Mouse (Mus musculus) limb, embryonic 13.5 days (tissue): ENCODE results near the gene Kynu. TPM values are rescaled to one million over a fixed set of nuclear protein-coding genes. Genes with fewer than 3 reads are reported as not detected.
A peak's percentile ranks its signal among the peaks of the same experiment; 100 is the strongest.

Source experiments
- ATAC-seq: fragments of 200-750 bp; cut with Nextera tagmentation; 2 replicates; pipeline ENCODE4 v1.8.0; 2017; ENCODE audit warnings: low read depth, moderate number of reproducible peaks, moderate TSS enrichment; ENCODE audit not compliant: low FRiP score
- H3K27ac ChIP-seq: fragments of 300-500 bp; sonication (generic); 2 replicates; pipeline ENCODE4 v1.5.1; 2015; ENCODE audit warnings: inconsistent platforms, mild to moderate bottlenecking, moderate library complexity
- H3K27me3 ChIP-seq: fragments of 300-500 bp; sonication (generic); 2 replicates; pipeline ENCODE4 v1.6.1; 2015; ENCODE audit warnings: mild to moderate bottlenecking, inconsistent platforms
- H3K36me3 ChIP-seq: fragments of 300-500 bp; sonication (generic); 2 replicates; pipeline ENCODE4 v1.6.1; 2015; ENCODE audit warnings: inconsistent platforms, mild to moderate bottlenecking, moderate library complexity
- H3K4me1 ChIP-seq: fragments of 300-500 bp; sonication (generic); 2 replicates; pipeline ENCODE4 v1.6.1; 2015; ENCODE audit warnings: inconsistent platforms
- H3K4me2 ChIP-seq: fragments of 300-500 bp; sonication (generic); replicated peaks from 2 replicates; pipeline ENCODE4 v1.6.1; 2015; ENCODE audit warnings: inconsistent platforms, mild to moderate bottlenecking, moderate library complexity
- H3K4me3 ChIP-seq: fragments of 300-500 bp; sonication (generic); 2 replicates; pipeline ENCODE4 v1.5.1; 2015; ENCODE audit warnings: moderate library complexity, mild to moderate bottlenecking, inconsistent platforms
- H3K9ac ChIP-seq: fragments of 300-500 bp; sonication (generic); 2 replicates; pipeline ENCODE4 v1.6.1; 2015; ENCODE audit warnings: mild to moderate bottlenecking, inconsistent platforms
- H3K9me3 ChIP-seq: fragments of 300-500 bp; sonication (generic); 2 replicates; pipeline ENCODE4 v1.6.1; 2016; ENCODE audit warnings: inconsistent platforms
- WGBS: fragments of 180-500 bp; shearing (Covaris S2); methylation state at CpG from one replicate; pipeline ENCODE4 v1.1.7; 2015; 5-methylcytosine and 5-hydroxymethylcytosine counted together
- polyA plus RNA-seq: library from polyadenylated mRNA; unstranded; fragments of >200 nt; fragmentation: Nextera tagmentation; extraction: Ambion mirVana; gene quantifications from 2 replicates; pipeline ENCODE4 v1.2.1, GENCODE M21; 2015

The Kynu gene
- polyA plus RNA-seq, result 0.15 and 0.20 TPM in 2 replicates

DNA sequence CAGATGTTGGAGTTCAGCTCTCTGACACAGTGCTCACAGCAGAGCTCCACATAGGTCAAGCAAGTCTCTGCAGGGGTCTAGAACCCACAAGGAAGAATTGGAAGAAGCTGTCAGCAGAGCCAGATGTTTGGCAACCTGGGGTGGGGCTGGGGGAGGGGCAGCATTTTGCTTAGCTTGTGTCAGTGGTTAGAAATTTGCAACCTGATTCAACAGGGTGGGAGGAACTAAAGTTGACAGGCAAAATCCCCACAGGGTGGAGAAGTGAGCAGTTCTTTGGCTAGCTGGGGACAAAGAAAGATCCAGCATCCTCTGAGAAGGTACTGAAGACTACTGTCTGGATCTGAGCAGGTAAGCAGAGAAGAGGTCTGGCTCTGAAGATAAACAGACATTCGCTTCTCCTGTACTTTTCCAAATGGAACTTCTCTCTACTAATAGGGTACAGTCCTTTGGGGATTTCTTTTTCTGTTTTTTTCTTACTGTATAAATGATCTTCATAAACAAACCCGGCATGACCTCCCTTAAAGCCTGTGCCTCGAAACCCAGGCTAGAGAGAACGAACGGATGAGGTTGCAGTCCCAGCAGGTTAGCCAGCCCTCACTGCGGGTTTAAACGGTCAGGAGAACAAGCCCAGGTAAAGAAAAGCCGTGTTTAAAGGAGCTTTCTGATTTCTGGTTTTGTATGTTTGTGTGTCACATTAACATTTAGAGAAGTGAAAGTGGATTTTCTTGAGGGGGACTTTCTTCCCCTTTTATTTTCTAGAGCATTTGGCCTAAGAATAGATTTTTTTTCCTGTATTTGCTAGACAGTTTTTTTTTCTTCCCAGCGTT lies at the start of gene Kynu:
Kynu (plus strand) TSS at position 268 of the 827 bp plus-strand sequence.
- Histone ChIP-seq H3K27ac (no peak within 1 kb of the TSS), H3K27me3 (no peaks in the 10 kb centered on the region), H3K36me3 (no peaks in the 10 kb centered on the region), H3K9me3 (no peaks in the 10 kb centered on the region), H3K4me2 (0 out of 2 replicates have a peak within 1 kb of the TSS, but pooled peaks have one; percentile 3), H3K9ac (no peak within 1 kb of the TSS), H3K4me3 (no peak within 1 kb of the TSS), H3K4me1 (no peaks in the 10 kb centered on the region)
- ATAC-seq, result no peak
- 37% methylated on average over 9 of the region's 9 CpGs for WGBS

DNA sequence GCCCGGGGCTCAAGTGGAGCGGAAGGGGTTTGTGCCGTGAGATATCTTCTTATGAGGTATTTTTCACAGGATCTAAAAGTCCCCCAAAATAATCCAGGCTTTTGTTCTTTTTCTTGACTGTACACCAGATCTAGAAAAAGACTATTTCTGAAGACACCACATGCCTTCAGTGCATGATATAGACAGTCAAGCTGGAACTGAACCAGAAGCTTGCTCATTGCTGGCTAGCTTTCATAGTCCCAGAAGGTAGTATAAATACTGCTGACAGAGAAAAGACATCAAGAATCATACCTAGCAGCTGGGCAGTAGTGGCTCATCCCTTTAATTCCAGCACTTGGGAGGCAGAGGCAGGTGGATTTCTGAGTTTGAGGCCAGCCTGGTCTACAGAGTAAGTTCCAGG lies 48.9 kb upstream of the Kynu start:
- WGBS, result 92% methylated on average over 3 of the region's 3 CpGs
- no peak for ATAC-seq

DNA sequence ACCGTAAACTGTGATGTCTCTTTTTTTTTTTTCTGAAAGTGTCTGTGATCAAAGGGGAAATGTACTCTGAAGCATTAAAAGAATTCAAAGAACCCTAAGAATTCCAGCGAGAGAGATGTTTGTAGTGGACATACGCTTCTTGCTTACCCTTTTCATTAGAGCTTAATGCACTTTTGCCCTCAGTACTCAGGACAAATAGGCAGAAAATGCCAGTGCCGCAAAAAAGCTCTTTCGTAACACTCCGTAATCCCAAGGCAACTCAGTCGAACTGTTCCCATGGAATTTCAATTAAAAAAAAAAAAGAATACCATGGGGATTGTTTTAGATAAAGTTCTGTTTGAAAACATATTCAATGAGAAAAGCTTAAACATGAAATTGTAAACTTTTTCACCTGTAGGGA lies 41.3 kb upstream of the Kynu start:
- Histone ChIP-seq H3K9me3 (no peaks in the 10 kb centered on the region), H3K27me3 (no peaks in the 10 kb centered on the region), H3K4me3 (no peak overlapping the region), H3K4me2 (no peak overlapping the region), H3K36me3 (no peaks in the 10 kb centered on the region), H3K9ac (no peak overlapping the region), H3K27ac (no peak overlapping the region), H3K4me1 (no peaks in the 10 kb centered on the region)
- WGBS, result 54% methylated on average over 7 of the region's 7 CpGs
- no peak for ATAC-seq

More for the DNA sequence above, 48.9 kb upstream of the Kynu start:
- H3K9me3 ChIP-seq, result no peaks in the 10 kb centered on the region
- no peaks in the 10 kb centered on the region for H3K27me3 ChIP-seq
- H3K4me2 ChIP-seq, result no peak overlapping the region
- no peaks in the 10 kb centered on the region for H3K36me3 ChIP-seq
- H3K4me1 ChIP-seq, result no peaks in the 10 kb centered on the region
- no peak overlapping the region for H3K4me3 ChIP-seq
- H3K9ac ChIP-seq, result no peak overlapping the region
- no peak overlapping the region for H3K27ac ChIP-seq

DNA sequence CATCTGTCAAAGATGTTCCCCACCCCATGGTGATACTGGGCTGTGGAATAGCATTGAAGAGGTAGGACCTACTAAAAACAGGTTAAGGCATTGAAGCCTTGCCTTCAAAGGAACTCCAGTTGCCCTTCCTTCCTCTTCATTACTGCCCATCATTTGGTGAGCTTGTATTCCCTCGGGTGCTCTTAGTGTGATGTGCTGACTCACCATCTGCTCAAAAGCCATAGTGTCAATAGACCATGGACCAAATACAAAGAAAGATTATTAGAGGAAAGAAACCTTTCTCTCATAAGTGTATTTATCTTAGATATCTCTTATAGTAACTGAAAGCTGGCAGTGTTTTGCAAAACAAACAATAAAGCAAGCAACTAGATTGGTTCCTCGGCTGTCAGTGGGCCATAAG lies 20.7 kb upstream of the Kynu start:
- no peaks in the 10 kb centered on the region for H3K36me3 ChIP-seq
- H3K4me1 ChIP-seq, result no peaks in the 10 kb centered on the region
- no peaks in the 10 kb centered on the region for H3K27me3 ChIP-seq
- H3K9me3 ChIP-seq, result no peaks in the 10 kb centered on the region
- H3K9ac ChIP-seq, result no peak overlapping the region
- ATAC-seq, result no peak
- H3K27ac ChIP-seq, result no peak overlapping the region
- WGBS, result 70% methylated on average over 2 of the region's 2 CpGs
- no peak overlapping the region for H3K4me3 ChIP-seq
- H3K4me2 ChIP-seq, result no peak overlapping the region

DNA sequence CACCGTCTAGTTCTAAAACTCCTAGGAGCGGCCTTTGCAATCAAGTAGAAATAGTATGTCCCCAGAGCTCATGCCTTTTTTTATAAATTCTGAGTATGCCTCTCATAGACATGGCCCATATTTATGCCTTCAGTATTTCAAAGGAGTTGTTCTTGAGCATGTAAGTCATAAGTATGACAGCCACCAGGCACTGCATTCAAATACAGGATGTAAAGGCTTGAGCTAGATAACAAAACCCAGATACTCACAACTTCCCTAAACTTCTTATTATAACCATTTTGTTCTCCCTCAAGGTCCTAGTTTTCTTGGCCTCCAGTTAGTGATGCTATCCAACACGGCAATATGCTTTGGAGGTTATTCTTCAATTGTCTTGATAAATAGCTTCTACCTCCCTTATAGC lies 12.5 kb upstream of the Kynu start:
- H3K9me3 ChIP-seq, result no peaks in the 10 kb centered on the region
- H3K9ac ChIP-seq, result no peak overlapping the region
- no peak overlapping the region for H3K27ac ChIP-seq
- 83% methylated on average over 3 of the region's 3 CpGs for WGBS
- H3K4me3 ChIP-seq, result no peak overlapping the region
- H3K4me1 ChIP-seq, result no peaks in the 10 kb centered on the region
- H3K4me2 ChIP-seq, result no peak overlapping the region
- no peak for ATAC-seq
- H3K36me3 ChIP-seq, result no peaks in the 10 kb centered on the region
- no peaks in the 10 kb centered on the region for H3K27me3 ChIP-seq

DNA sequence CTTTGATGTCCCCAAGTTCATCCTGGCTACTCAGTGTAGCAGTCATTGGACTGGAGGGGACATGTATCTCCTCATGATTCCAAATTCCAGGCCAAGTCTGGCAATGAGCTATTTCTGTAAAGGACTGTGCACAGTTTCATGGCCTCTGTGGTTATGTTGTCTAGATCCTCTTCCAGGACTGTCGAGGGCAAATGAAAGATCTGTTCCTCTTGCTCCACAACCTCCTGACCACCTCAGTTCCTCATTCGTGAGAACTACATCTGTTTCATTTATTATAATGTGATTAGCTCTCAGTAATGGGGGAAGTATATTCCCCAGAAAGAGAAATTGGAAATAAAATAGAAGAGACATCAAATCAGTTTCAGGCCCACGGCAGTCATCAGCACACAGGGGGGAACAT lies 9.5 kb upstream of the Kynu start:
- Histone ChIP-seq H3K4me1 (no peaks in the 10 kb centered on the region), H3K9me3 (no peaks in the 10 kb centered on the region), H3K4me3 (no peak overlapping the region), H3K27ac (no peak overlapping the region), H3K9ac (no peak overlapping the region), H3K27me3 (no peaks in the 10 kb centered on the region), H3K4me2 (no peak overlapping the region), H3K36me3 (no peaks in the 10 kb centered on the region)
- 78% methylated on average over 3 of the region's 3 CpGs for WGBS
- no peak for ATAC-seq

DNA sequence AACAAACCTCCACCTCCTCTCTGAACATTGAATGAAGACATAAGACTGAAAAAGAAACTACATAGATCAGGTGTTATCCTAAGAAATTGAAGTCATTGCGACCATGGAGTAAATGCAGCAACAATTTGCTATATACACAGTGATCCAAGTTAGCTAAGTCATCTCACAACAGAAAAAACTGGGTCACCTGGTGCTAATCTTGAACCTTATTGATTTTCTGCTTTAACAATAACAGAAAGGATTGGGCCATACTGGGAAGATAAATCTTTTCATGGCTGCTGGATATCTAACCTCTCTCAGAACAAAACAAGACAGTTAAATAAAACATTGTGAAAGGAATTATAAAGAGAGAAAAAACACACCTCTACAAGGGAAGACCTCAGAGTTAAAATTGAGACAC lies 8.7 kb upstream of the Kynu start:
- no peak overlapping the region for H3K9ac ChIP-seq
- no peak for ATAC-seq

DNA sequence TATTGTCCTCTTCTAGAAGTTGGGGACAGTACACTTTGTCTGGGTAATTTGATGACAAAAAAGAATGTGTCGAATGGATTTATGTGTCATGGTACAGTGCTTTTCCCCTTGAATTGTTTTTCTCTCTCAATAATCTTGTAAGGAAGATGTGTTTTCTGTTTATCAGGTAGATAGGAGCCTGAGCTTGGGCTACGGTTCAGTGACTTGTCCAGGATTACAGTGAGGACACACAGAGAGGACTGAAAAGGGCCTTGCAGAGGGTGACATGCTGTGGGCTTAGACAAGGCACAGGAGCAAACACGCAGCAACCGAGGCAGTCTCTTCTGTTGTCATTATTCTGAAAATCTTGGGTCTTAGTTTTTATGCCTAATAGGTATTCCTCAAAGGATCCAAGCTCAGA lies 913 bp upstream of the Kynu start:
- Histone ChIP-seq H3K4me3 (no peak overlapping the region), H3K27ac (no peak overlapping the region), H3K4me1 (no peaks in the 10 kb centered on the region), H3K4me2 (no peak overlapping the region), H3K9me3 (no peaks in the 10 kb centered on the region), H3K9ac (no peak overlapping the region), H3K36me3 (no peaks in the 10 kb centered on the region), H3K27me3 (no peaks in the 10 kb centered on the region)
- WGBS, result 74% methylated on average over 4 of the region's 4 CpGs
- ATAC-seq, result no peak

More for the DNA sequence above, 8.7 kb upstream of the Kynu start:
- Histone ChIP-seq H3K36me3 (no peaks in the 10 kb centered on the region), H3K4me1 (no peaks in the 10 kb centered on the region), H3K9me3 (no peaks in the 10 kb centered on the region), H3K27me3 (no peaks in the 10 kb centered on the region), H3K27ac (no peak overlapping the region), H3K4me2 (no peak overlapping the region), H3K4me3 (no peak overlapping the region)
- 80% methylated on average over 1 of the region's 1 CpGs for WGBS

DNA sequence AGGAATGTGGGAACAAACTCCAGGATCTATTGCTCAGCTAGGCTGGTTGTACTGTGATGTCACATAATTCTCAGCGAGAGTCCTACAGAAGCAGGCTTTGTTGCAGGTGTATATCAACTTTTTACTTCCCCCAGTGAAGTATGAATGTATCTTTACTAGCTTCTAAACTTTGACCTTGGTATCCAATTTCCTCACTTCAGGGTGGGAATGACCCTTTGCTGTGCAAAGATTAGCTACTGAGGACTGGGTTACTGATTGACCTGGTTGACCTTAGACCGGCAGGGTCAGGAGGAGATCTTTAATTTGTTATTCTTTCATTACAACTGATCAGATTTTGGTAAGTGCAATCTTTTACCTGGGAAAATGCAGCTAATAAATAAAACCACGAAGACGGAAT lies 758 bp downstream of the Kynu start:
- no peaks in the 10 kb centered on the region for H3K4me1 ChIP-seq
- 63% methylated on average over 4 of the region's 4 CpGs for WGBS
- no peaks in the 10 kb centered on the region for H3K27me3 ChIP-seq
- H3K36me3 ChIP-seq, result no peaks in the 10 kb centered on the region
- no peaks in the 10 kb centered on the region for H3K9me3 ChIP-seq
- no peak overlapping the region for H3K4me2 ChIP-seq
- no peak for ATAC-seq
- H3K9ac ChIP-seq, result no peak overlapping the region
- H3K4me3 ChIP-seq, result no peak overlapping the region
- no peak overlapping the region for H3K27ac ChIP-seq

DNA sequence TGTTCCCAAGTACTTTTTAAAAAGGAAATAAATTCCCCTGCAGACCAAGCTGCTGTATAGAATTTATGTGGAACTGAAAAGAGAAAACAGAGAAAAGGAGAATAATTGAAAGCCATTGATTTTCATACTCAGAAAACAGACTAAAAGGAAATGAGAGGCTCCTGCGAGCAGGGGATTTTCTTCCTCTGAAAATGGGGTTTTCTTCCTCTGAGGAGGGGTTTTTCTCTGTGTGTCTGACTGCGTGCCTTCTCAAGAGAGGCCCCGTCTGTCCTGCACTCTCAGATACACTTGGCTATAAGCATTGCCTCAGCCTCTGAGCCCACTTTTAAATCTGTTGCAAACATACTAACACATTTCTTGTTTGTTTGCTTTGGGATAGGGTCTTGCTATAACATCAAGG lies 1.9 kb downstream of the Kynu start:
- H3K9ac ChIP-seq, result no peak overlapping the region
- no peaks in the 10 kb centered on the region for H3K4me1 ChIP-seq
- no peak overlapping the region for H3K4me2 ChIP-seq
- no peaks in the 10 kb centered on the region for H3K27me3 ChIP-seq
- no peaks in the 10 kb centered on the region for H3K9me3 ChIP-seq
- 90% methylated on average over 3 of the region's 3 CpGs for WGBS
- no peak overlapping the region for H3K27ac ChIP-seq
- H3K4me3 ChIP-seq, result no peak overlapping the region
- no peaks in the 10 kb centered on the region for H3K36me3 ChIP-seq
- ATAC-seq, result no peak

DNA sequence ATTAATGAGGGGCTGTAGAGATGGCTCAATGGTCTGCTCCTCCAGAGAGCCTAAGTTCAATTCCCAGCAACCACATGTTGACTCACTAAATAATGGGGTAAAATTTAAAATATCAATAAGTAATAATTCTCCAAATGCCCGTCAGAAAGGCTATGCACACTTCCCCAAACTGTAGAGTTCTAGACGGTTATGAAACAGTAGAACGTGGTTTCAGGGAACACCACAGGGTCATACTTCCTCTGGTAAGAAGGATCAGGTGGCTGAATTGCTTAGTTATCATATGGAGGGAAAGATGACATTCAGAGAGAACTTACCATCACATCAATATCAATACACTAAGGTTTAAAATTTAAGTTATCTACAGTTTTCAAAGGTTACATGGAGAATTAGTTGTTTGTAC lies 6.1 kb downstream of the Kynu start:
- Histone ChIP-seq H3K4me1 (no peaks in the 10 kb centered on the region), H3K4me3 (no peak overlapping the region), H3K9me3 (no peaks in the 10 kb centered on the region), H3K4me2 (no peak overlapping the region), H3K27ac (no peak overlapping the region), H3K27me3 (no peaks in the 10 kb centered on the region), H3K9ac (no peak overlapping the region), H3K36me3 (no peaks in the 10 kb centered on the region)
- no peak for ATAC-seq
- 88% methylated on average over 3 of the region's 3 CpGs for WGBS

DNA sequence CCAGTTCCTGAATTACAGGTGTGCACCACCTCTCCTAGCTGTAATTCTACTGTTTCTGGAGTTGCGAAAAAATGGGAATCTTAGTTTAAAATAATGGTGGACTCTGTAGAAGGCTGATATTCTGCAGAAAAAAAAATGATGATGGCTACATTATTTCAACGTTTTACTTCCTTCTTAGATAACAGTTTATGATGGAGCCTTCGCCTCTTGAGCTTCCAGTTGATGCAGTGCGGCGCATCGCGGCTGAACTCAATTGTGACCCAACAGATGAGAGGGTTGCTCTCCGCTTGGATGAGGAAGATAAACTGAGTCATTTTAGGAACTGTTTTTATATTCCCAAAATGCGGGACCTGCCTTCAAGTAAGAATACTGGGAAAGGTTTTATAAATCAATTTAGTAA lies 7.7 kb downstream of the Kynu start:
- 94% methylated on average over 9 of the region's 9 CpGs for WGBS
- H3K36me3 ChIP-seq, result no peaks in the 10 kb centered on the region
- no peak for ATAC-seq

DNA sequence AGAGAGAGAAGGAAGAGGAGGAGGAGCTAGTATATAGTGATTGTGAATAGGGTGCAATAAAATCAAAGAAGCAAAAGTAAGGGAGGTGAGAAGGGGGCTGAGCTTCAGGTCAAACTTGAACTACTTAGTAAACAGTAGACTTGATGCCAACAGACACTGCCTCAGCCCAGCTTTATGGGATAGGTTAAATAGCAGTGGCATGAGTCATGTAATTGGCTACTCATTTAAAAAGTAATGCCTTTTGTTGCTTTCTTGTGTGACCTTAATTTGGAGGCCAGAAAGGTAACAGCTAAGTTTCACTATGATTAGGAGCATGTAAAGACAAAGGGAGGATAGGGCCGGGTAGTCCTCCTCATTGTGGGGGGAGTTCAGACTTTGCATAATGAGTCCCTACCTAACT lies 13.3 kb downstream of the Kynu start:
- Histone ChIP-seq H3K4me2 (no peak overlapping the region), H3K27ac (no peak overlapping the region), H3K9ac (no peak overlapping the region), H3K4me1 (no peaks in the 10 kb centered on the region), H3K36me3 (no peaks in the 10 kb centered on the region), H3K9me3 (no peaks in the 10 kb centered on the region), H3K27me3 (no peaks in the 10 kb centered on the region), H3K4me3 (no peak overlapping the region)
- no peak for ATAC-seq
- WGBS, result 64% methylated on average over 1 of the region's 1 CpGs

More for the DNA sequence above, 7.7 kb downstream of the Kynu start:
- no peak overlapping the region for H3K4me3 ChIP-seq
- no peaks in the 10 kb centered on the region for H3K27me3 ChIP-seq
- H3K27ac ChIP-seq, result no peak overlapping the region
- no peaks in the 10 kb centered on the region for H3K9me3 ChIP-seq
- H3K4me1 ChIP-seq, result no peaks in the 10 kb centered on the region
- H3K9ac ChIP-seq, result no peak overlapping the region
- no peak overlapping the region for H3K4me2 ChIP-seq
